Mouse (Mus musculus) hindbrain, embryonic 16.5 days (tissue): Measurements from ENCODE around the gene Rce1. TPM values are rescaled to one million over a fixed set of nuclear protein-coding genes. Genes with fewer than 3 reads are reported as not detected.

Source experiments
- ATAC-seq: fragments of 200-750 bp; cut with Nextera tagmentation; 2 replicates; pipeline ENCODE4 v1.8.0; 2017; ENCODE audit warnings: moderate TSS enrichment, moderate library complexity
- H3K27ac ChIP-seq: fragments of 300-500 bp; sonication (generic); 2 replicates; pipeline ENCODE4 v1.5.1; 2014; ENCODE audit warnings: low read depth, mild to moderate bottlenecking, control low read depth, low read length, moderate library complexity
- H3K27me3 ChIP-seq: fragments of 300-500 bp; sonication (generic); replicated peaks from 2 replicates; pipeline ENCODE4 v1.6.1; 2014; ENCODE audit warnings: low read length; ENCODE audit not compliant: control insufficient read depth, insufficient read depth
- H3K36me3 ChIP-seq: fragments of 300-500 bp; sonication (generic); 2 replicates; pipeline ENCODE4 v1.6.1; 2014; ENCODE audit warnings: mild to moderate bottlenecking, low read length, moderate library complexity, mixed read lengths; ENCODE audit not compliant: control insufficient read depth, insufficient read depth
- H3K4me1 ChIP-seq: fragments of 300-500 bp; sonication (generic); 2 replicates; pipeline ENCODE4 v1.6.1; 2014; ENCODE audit warnings: low read depth, low read length; ENCODE audit not compliant: control insufficient read depth, insufficient read depth
- H3K4me2 ChIP-seq: fragments of 300-500 bp; sonication (generic); 2 replicates; pipeline ENCODE4 v1.6.1; 2014; ENCODE audit warnings: mild to moderate bottlenecking, low read length, control low read depth, moderate library complexity
- H3K4me3 ChIP-seq: fragments of 300-500 bp; sonication (generic); 2 replicates; pipeline ENCODE4 v1.5.1; 2014; ENCODE audit warnings: mild to moderate bottlenecking, low read length, control low read depth, moderate library complexity
- H3K9ac ChIP-seq: fragments of 300-500 bp; sonication (generic); 2 replicates; pipeline ENCODE4 v1.6.1; 2014; ENCODE audit warnings: low read depth, mild to moderate bottlenecking, control low read depth, low read length, moderate library complexity
- H3K9me3 ChIP-seq: fragments of 300-500 bp; sonication (generic); 2 replicates; pipeline ENCODE4 v1.6.1; 2014; ENCODE audit warnings: mild to moderate bottlenecking, low read length, moderate library complexity; ENCODE audit not compliant: control insufficient read depth
- WGBS: fragments of 180-500 bp; shearing (Covaris S2); extraction: QIAGEN DNeasy Blood & Tissue Kit; methylation state at CpG from one replicate; pipeline ENCODE4 v1.1.7; 2014; 5-methylcytosine and 5-hydroxymethylcytosine counted together
- polyA plus RNA-seq: library from polyadenylated mRNA; unstranded; fragments of >200 nt; fragmentation: Nextera tagmentation; extraction: Ambion mirVana; gene quantifications from 2 replicates; pipeline ENCODE4 v1.2.1, GENCODE M21; 2015

Rce1 gene
- polyA plus RNA-seq, 1 experiment from 2014 or later: 51.8 TPM

DNA sequence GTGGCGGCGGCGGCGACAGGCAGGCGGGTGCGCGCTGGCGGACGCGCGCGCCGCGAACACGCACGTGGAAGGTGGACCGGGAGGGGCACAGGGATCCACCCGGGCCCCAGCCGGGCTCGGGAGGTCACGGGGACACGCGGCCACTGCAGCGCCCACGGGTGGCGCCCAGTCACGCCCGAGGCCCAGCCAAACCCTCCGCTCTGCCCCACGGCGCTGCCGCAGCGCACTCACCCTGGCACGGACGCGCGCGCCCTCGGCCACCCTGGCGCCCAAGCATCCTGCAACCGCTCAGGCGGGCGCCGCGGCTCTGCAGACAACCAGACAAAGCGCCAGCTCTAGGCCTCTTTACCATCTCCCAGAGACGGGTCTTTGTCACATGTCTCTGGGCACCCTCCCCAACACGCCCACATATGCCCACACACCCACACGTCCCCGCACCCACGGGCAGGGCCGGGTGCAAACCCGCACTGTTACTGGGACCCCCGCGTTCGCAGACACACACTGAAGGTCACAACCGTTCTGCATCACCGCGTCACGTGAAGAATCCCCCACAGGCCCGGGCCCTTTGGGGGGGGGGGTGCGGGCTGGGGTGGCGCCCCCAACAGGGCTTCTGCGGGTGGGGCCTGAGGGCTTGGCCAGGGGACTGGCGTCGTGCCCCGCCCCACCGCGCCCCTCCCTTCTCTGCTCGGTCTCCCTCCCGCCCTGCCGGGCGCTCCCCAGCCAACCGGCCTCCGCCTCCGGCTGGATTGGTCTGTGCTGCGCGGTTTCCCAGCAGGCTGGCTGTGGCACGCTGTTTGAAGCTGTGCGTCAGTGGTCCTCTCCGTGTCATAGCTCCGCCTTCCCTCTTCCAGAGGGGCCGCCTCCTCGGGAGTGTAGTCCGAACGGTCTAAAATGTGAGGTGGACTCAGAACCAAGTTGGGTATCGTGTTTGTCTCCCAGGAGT, 10.0 kb downstream of the Rce1 start, which contains the start of gene Lrfn4:
Gene Lrfn4 (minus strand): TSS at position 517 of the 943 bp plus-strand sequence.
- Histone ChIP-seq H3K4me3 (peak within 1 kb of the TSS; percentile 92), H3K27me3 (0 out of 2 replicates have a peak, but pooled peaks cover 2% of the 10 kb centered on the region), H3K36me3 (peaks cover 20% of the 10 kb centered on the region), H3K4me1 (peaks cover 32% of the 10 kb centered on the region), H3K9me3 (no peaks in the 10 kb centered on the region), H3K4me2 (peak within 1 kb of the TSS; percentile 89), H3K9ac (peak within 1 kb of the TSS; percentile 98), H3K27ac (peak within 1 kb of the TSS; percentile 94)
- ATAC-seq: peak; percentile 93
- under 1% methylated on average over 74 of the region's 87 CpGs for WGBS

DNA sequence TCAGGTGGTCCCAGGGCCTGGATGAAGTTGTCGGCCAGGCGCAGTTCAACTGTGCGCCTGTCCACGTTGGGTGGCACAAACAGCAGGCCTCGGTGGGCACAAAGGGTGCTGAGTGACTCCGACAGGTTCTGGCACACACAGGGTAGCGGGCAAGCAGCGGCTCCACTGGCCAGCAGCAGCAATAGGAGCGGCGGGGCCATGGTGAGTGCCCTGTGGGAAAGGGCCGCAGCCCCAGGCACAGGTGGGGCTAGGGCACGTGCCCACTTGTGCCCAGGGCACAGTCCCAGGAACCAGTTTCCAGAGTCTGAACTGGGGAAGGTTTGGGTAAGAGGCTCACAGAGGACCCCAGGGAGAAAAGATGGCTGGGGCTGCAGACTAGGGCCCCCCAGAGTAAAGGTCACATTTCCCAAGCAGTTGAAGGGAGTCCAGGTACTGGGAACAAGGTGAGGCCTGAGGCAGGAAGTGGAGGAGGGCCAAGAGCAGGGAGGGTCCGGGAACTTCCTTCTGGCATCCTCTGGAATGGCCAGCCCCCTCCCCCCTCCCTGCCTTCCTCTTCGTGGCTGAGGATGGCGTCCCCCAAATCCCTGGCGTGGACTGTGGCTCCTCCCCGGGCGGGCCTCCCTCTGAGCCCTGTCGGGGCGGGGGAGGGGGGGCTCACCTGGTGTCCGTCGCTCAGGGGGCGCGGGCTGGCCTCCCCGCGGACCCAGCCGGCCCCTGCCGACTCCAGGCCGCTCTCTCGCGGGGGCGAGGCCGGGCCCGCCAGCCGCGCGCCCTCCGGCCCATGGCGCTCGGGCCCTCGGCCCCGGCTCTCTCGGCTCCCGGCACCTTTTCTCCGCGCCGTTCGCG, 10.9 kb downstream of the Rce1 start:
- Histone ChIP-seq H3K27ac (peak overlapping the region; percentile 94), H3K4me2 (peak overlapping the region; percentile 89), H3K9me3 (no peaks in the 10 kb centered on the region), H3K27me3 (0 out of 2 replicates have a peak, but pooled peaks cover 2% of the 10 kb centered on the region), H3K36me3 (peaks cover 20% of the 10 kb centered on the region), H3K4me1 (peaks cover 32% of the 10 kb centered on the region), H3K9ac (peak overlapping the region; percentile 98), H3K4me3 (peak overlapping the region; percentile 92)
- WGBS: 21% methylated on average over 36 of the region's 49 CpGs
- peak; percentile 11; the same call in 1 of the 2 replicates for ATAC-seq

DNA sequence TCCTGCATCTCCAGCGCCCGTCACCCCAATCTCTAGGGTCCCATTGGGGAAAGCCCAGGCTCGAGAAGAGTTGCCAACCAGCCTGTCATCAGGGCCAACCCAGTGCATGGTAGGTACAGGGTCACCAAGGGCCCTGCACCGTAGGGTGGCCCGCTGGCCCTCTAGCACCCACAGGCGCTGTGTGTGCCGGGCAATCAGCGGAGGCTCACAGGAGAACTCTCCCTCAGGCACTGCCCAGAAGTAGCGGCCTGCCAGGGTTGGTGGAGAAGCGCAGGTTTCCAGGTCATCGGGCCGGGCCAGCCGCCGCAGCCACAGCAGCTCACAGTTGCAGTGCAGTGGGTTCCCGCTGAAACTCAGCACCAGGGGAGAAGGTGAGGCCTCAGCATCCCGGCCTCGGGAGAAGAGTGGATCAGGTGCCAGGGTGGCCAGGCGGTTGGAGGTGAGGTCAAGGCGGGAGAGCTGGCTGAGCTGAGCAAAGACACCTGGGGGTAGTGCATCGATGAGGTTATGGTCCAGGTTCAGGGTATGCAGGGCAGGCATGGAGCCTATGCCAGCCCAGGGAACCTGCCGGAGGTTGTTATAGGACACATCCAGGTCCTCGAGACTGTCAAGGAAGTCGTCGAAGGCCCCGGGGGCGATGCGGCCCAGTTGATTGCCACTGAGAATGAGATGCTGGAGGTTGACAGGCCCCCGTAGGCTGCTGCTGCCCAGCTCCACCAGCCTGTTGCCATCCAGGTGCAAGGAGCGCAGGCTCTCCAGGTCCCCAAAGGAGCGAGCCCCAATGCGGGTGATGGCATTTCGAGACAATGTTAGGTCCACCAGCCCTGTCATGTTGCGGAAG, 11.8 kb downstream of the Rce1 start:
- H3K4me2 ChIP-seq: peak overlapping the region; percentile 89
- 91% methylated on average over 33 of the region's 33 CpGs for WGBS
- H3K9ac ChIP-seq: peak overlapping the region; percentile 98
- no peak for ATAC-seq
- H3K4me1 ChIP-seq: peaks cover 32% of the 10 kb centered on the region
- H3K27ac ChIP-seq: no peak overlapping the region
- peaks cover 20% of the 10 kb centered on the region for H3K36me3 ChIP-seq
- H3K9me3 ChIP-seq: no peaks in the 10 kb centered on the region
- H3K27me3 ChIP-seq: 0 out of 2 replicates have a peak, but pooled peaks cover under 1% of the 10 kb centered on the region
- H3K4me3 ChIP-seq: peak overlapping the region; percentile 92

DNA sequence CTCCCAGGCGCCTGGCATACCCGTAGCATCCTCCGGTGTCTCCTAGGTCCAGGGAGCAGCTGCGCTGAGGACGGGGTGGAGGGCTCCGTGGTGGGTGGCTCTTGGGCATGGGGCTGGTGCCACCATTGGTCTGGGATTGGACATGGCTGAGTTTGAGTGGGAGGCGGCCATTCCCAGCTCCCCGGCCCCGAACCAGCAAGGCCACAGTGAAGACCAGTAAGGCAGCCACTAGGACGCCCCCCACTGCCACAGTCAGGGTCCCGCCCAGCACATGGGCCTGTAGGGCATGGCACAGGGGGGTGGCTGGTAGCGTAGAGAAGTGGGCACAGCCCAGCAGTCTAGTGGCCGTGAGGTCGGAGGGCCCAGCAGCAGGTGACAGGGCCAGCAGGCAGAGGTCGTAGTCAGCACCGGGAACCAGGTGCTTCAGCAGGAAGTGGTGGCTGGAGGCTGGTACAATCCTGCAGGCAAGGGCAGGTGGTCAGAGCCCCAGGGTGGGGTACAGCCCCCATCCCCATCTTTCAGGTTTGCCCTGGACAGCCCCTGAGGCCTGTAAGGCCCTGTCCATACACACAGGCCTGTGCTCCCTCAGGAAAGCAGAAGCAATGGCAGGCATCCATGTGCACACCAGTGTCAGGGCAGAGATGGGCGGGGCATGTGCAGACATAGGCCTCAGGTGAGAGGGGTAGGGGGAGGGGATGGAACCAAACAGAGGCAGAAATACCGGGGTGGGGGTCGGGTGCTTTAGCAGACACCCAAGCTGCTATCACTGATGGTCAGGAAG, 13.1 kb downstream of the Rce1 start:
- H3K4me2 ChIP-seq: no peak overlapping the region; the same call in 1 of the 2 replicates
- H3K9ac ChIP-seq: peak overlapping the region; percentile 8; the same call in 1 of the 2 replicates
- no peak for ATAC-seq
- no peaks in the 10 kb centered on the region for H3K9me3 ChIP-seq
- H3K36me3 ChIP-seq: peaks cover 20% of the 10 kb centered on the region
- no peak overlapping the region for H3K27ac ChIP-seq
- no peak overlapping the region for H3K4me3 ChIP-seq
- 93% methylated on average over 19 of the region's 19 CpGs for WGBS
- H3K27me3 ChIP-seq: no peaks in the 10 kb centered on the region
- peaks cover 32% of the 10 kb centered on the region for H3K4me1 ChIP-seq

DNA sequence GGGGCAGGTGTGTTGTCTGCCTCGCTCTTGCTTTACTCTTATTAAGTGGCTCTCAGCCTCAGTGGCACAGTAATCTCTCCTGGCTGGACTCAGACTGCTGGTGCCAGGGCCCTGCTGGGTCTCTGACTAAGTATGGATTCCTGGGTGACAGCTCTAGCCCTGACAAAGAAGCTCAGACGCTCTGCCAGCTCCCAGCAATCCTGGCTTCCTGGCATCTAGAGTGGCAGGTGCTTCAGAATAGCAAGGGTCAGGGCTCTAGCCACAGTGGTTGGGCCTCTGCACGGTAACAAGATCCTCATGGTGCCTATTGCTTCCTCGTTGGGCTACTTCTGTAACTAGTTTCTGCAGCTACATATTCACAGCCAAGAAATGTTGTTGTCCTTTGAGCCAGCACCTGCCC, 15.3 kb downstream of the Rce1 start:
- H3K27ac ChIP-seq: 0 out of 2 replicates have a peak overlapping the region, but pooled peaks have one; percentile 35
- no peak overlapping the region for H3K9ac ChIP-seq
- H3K9me3 ChIP-seq: no peaks in the 10 kb centered on the region
- H3K4me3 ChIP-seq: no peak overlapping the region
- no peaks in the 10 kb centered on the region for H3K27me3 ChIP-seq
- H3K36me3 ChIP-seq: peaks cover 20% of the 10 kb centered on the region
- 56% methylated on average over 4 of the region's 4 CpGs for whole genome bisulfite sequencing
- no peak overlapping the region for H3K4me2 ChIP-seq
- 0 out of 2 replicates have a peak, but pooled peaks have one; percentile 19 for ATAC-seq
- H3K4me1 ChIP-seq: peaks cover 28% of the 10 kb centered on the region

DNA sequence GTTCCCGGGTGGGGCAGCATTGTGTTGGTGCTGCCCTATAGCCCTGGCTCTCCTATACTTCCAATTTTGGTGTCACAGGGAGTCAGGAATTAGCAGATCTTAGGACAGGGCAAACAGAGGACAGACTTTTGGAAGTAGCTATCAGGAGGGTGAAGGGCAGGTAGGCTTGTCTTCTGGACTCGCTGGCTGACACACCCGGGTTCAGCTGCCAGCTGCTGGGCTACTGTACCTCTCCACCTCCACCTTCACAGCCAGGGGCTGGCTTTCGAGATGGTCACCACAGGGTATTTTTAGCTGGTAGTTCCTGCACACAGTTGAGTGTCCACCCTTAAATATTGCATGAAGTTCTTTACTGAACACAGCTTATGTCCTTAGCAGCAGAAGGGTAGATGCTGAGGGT, 16.9 kb downstream of the Rce1 start:
- H3K4me3 ChIP-seq: no peak overlapping the region
- H3K4me2 ChIP-seq: no peak overlapping the region
- no peaks in the 10 kb centered on the region for H3K27me3 ChIP-seq
- no peak for ATAC-seq
- no peak overlapping the region for H3K9ac ChIP-seq
- no peaks in the 10 kb centered on the region for H3K9me3 ChIP-seq
- H3K36me3 ChIP-seq: peaks cover 20% of the 10 kb centered on the region
- no peak overlapping the region for H3K27ac ChIP-seq
- H3K4me1 ChIP-seq: peaks cover 17% of the 10 kb centered on the region
- 92% methylated on average over 4 of the region's 4 CpGs for WGBS

DNA sequence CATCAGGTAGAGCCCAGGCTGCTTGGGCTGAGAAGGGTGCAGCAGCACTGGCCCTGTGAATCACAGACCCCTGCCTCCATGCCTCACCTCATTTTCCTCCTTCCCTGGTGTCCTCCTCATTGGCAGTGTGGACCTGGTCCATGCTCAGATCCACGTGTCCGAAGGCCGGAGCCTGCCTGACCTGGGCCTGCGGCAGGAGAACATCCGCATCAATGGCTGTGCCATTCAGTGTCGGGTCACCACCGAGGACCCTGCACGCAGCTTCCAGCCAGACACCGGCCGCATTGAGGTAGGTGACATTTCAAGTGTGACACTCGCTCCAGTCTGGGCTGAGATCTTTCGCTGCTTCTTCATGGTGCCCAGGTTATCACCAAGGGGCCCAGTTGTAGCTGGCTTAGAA, 18.0 kb downstream of the Rce1 start:
- Histone ChIP-seq H3K27ac (no peak overlapping the region), H3K36me3 (peaks cover 11% of the 10 kb centered on the region), H3K4me1 (peaks cover 6% of the 10 kb centered on the region), H3K9me3 (no peaks in the 10 kb centered on the region), H3K9ac (no peak overlapping the region), H3K4me2 (no peak overlapping the region), H3K4me3 (no peak overlapping the region), H3K27me3 (no peaks in the 10 kb centered on the region)
- 95% methylated on average over 12 of the region's 12 CpGs for WGBS
- no peak for ATAC-seq

DNA sequence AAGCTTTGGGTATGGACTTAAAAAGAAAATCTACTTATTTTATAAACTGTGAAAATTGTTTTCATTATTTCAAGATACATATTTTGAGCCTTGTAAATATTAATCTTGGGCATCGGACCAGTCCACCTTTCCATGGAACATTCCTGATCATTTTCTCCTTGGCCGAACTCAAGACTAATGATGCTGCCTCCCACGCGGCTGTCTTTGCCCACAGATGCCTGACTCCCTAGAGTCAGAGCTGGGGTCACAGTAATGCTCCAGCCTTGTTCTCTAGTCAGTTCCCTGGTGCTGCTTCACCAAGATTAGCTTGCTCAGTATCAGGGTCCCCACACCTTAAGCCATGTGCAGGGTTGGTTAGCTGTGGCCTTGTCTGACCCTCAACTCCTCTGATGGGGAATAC, 19.8 kb downstream of the Rce1 start:
- ATAC-seq: no peak
- 82% methylated on average over 4 of the region's 4 CpGs for WGBS
- Histone ChIP-seq H3K36me3 (no peaks in the 10 kb centered on the region), H3K4me2 (no peak overlapping the region), H3K9ac (no peak overlapping the region), H3K27me3 (no peaks in the 10 kb centered on the region), H3K4me3 (no peak overlapping the region), H3K4me1 (no peaks in the 10 kb centered on the region; the same call in 1 of the 2 replicates), H3K27ac (no peak overlapping the region), H3K9me3 (no peaks in the 10 kb centered on the region)
